Mouse (Mus musculus): Measurements from ENCODE around the gene Zfp866. TPM values are rescaled to one million over a fixed set of nuclear protein-coding genes. Genes with fewer than 3 reads are reported as not detected.

Zfp866 gene
- total RNA-seq, 4 experiments from 2014 or later, result 11.1 to 16.1 (median 12.4) TPM

- DNase-seq (ENCODE audit: low spot score in 2 of 2), result no peak
Observed at GRCm38 (mm10) chr8:69797661-69798060, 6.7 kb upstream of the Zfp866 start.

DNA sequence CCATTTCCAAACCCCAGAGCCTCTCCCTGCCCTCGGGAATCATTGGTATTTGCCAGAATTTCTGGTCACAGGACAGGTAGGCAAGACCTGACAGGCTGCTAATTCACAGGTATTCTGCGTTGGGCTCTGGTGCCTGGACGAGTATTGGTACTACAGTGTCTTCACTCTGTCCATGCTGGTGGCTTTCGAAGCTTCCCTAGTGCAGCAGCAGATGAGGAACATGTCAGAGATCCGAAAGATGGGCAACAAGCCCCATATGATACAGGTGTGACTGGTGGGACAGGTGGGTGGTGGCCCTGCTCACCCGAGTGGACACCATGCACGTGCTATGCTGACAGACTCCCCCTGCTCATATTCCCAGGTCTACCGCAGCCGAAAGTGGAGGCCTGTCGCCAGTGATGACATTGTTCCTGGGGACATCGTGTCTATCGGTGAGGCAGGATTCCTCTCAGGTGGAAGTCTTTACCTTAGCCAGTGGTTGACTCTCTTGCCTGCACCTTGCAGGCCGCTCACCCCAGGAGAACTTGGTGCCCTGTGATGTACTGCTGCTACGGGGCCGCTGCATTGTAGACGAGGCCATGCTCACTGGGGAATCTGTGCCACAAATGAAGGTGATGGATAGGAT, 5.9 kb upstream of the Zfp866 start:
- no peak for DNase-seq (ENCODE audit: low spot score in 2 of 2)

DNA sequence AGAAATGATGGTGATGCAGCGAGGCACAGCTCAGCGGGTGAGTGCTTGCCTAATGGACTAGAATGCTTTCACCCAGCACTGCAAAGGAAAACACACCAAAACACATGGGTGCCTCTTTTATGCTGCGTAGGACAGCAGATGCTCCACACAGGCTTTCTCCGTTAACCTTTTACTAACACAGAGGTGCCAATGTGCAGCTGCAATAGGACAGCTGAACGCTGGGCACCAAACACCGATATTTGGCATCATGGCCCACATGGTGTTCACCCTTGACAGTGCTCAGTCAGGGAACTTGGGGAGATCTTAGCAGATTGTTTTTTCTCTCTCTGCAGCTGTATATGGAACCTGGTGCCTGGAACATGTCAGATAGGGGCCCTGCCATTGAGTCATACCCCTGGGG, 3.9 kb upstream of the Zfp866 start:
- no peak for DNase-seq (ENCODE audit: low spot score in 2 of 2)

- DNase-seq (ENCODE audit: low spot score in 2 of 2), result no peak
Observed at GRCm38 (mm10) chr8:69794096-69794495, 3.1 kb upstream of the Zfp866 start.

- DNase-seq (ENCODE audit: low spot score in 2 of 2), result no peak
Observed at GRCm38 (mm10) chr8:69793666-69794065, 2.7 kb upstream of the Zfp866 start.

DNA sequence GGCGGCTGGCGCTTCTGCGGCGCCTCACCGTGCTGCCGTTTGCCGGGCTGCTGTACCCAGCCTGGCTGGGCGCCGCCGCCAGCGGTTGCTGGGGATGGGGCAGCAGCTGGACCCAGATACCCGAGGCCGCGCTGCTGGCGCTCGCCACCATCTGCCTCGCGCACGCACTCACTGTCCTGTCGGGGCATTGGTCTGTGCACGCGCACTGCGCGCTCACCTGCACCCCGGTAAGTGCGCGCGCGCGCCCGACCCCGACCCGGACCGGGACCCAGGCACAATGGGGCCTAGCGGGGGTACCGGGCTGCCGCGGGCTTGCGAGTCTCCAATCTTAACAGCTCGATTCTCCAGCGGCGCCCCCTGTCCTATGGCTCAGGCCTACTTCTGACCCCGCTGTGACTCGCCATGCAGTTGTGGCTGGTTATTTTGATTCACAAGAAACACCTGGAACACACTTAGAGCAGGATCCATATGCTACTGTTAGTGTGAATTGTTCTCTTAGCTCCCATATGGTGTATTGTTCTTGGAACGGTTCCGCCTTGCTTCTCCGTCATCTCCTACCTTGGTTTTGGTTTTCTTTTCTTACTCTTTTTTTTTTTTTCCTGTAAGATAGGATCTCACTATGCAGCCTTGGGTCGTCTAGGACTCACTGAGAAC, 564 bp upstream of the Zfp866 start:
- DNase-seq (ENCODE audit: low spot score in 2 of 2), result peak in 1 of 2 experiments; percentile 9

DNA sequence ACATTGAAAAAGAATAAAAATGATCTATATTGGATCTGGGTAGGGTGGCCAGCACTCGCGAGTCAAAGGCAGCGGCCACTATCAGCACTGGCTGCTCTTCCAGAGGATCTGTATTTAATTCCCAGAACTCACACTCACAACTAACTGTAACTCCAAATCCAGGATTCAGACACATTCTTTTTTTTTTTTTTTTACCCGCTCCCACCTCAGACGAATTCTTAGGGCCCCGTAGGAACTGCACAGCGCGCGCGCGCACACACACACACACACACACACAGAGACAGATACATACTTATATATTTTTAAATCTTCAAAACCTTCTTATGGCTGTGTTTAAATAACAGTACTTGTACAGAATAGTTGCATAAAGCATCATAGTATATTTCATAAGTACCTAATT, 614 bp downstream of the Zfp866 start:
- DNase-seq (ENCODE audit: low spot score in 2 of 2), result no peak

GRCm38 (mm10) chr8:69789731-69790130, 1.2 kb downstream of the Zfp866 start:
- no peak for DNase-seq (ENCODE audit: low spot score in 2 of 2)

- DNase-seq (ENCODE audit: low spot score in 2 of 2), result no peak
Observed at GRCm38 (mm10) chr8:69789105-69789504, 1.9 kb downstream of the Zfp866 start.

DNA sequence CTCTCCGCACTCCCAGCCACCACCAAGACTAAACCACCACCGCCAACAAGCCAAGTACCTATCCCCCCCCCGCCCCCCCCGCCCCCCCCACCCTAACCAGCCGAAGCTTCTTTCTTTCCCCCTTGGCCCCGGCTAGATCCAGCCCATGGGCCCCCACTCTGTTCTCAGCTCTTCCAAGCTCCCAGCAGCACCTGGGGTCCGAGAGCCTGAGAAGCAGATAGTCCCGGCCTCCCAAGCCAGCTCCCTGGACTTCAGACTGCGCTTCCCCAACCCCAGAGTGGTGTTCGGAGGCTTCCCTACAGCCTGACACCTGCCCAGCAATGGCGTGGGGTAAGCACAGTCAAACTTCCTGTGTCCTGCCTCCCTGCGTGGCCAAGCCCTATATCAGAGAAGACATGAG, 13.9 kb downstream of the Zfp866 start:
- DNase-seq (ENCODE audit: low spot score in 2 of 2), result no peak

GRCm38 (mm10) chr8:69775149-69775534, 15.8 kb downstream of the Zfp866 start:
- DNase-seq (ENCODE audit: low spot score in 2 of 2), result no peak

DNA sequence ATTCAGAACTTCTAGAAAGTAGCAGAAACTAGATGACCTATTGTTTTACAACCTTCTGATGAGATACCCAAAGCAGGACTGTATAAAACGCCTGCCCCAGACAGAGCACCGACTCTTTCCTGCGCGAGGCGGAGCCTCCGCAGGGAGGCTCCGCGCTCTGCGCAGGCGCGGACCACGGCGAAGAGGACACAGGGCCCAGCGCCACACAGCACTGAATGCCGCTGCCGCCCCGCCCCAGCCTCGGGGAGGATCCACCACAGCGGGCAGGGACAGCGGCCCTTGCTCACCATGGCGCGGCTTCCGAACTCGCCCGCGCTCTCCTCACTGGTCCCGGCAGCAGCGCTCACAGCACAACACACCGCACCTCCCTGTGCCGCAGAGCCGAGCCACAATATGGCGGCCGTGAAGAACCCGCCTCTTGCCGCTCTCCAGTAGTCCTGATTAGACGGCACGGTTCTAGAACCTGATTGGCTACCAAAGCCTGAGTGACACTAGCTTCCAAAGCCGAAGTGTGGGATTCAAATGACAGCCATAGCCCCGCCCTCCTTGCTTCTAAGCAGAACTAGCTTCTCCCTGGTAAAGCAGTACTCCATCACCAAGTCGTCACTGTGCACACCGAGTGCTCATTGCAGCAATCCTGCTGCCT, 16.4 kb downstream of the Zfp866 start, which contains the start of gene Gm20422:
Gm20422 (minus strand) TSS at position 384 of the 646 bp plus-strand sequence.
- DNase-seq (ENCODE audit: low spot score in 2 of 2), result peak; percentile 75 to 84

DNA sequence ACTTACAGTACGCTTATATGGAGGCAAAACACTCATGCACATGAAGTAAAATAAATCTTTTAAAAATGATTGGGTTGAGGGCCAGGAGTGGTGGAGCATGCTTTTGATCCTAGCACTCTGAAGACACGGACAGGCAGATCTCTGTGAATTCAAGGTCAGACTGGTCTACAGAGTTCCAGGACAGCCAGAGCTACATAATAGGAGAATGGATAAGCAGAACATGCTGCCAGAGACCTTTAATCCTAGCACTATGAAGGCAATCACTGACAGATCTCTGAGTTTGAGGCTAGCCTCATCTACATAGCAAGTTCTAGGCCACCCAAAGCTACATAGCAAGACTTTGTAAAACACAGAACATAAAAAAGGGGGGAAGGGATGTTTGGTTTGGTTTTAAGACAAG, 18.9 kb downstream of the Zfp866 start:
- DNase-seq (ENCODE audit: low spot score in 2 of 2), result no peak

GRCm38 (mm10) chr8:69771221-69771620, 19.8 kb downstream of the Zfp866 start:
- DNase-seq (ENCODE audit: low spot score in 2 of 2), result no peak

GRCm38 (mm10) chr8:69761814-69762445, 29.0 kb downstream of the Zfp866 start:
- DNase-seq (ENCODE audit: low spot score in 2 of 2), result no peak

DNA sequence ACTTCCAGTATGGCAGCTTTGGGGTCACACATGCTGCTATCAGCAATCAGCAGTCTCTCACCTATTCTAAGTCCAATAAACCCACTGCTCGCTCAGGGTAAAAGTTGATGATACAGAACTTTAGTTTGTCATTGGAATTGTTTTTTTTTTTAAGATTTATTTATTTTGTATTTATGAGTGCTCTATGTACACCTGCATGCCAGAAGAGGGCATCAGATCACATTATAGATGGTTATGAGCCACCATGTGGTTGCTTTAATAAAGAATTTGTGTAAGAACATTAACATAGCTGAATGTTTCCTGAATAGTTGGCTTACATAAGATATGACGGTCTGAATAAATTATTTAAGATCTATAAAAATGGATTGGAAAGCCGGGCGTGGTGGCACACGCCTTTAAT, 32.7 kb downstream of the Zfp866 start:
- no peak for DNase-seq (ENCODE audit: low spot score in 2 of 2)

DNA sequence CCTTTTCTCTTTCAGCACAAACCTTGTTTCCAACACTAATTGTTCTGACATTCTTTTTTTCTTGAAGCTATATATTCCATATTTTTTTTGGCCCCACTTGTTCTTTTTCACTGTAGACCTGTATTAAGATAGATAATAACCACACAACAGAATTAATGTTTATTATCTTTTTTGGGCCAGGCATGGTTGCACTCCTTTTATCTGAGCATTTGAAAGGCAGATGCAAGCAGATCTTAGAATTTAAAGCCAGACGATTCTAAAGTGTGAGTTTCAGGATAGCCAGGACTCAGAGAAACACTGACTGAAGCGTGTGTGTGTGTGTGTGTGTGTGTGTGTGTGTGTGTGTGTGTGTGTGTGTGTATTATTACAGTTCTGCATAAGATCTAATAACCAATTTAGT, 38.5 kb downstream of the Zfp866 start:
- DNase-seq (ENCODE audit: low spot score in 2 of 2), result no peak

GRCm38 (mm10) chr8:69749544-69750454, 41.2 kb downstream of the Zfp866 start, which contains the start of gene Zfp963:
Zfp963 (minus strand) TSS chr8:69749970.
- peak; percentile 93 for DNase-seq (ENCODE audit: low spot score in 2 of 2)

- DNase-seq (ENCODE audit: low spot score in 2 of 2), result no peak
Observed at GRCm38 (mm10) chr8:69741231-69741630, 49.7 kb downstream of the Zfp866 start.

- DNase-seq (ENCODE audit: low spot score in 2 of 2), result no peak
Observed at GRCm38 (mm10) chr8:69740763-69741162, 50.2 kb downstream of the Zfp866 start.

GRCm38 (mm10) chr8:69735495-69735894, 55.5 kb downstream of the Zfp866 start:
- DNase-seq (ENCODE audit: low spot score in 2 of 2), result no peak
